Mouse (Mus musculus) hindbrain, embryonic 14.5 days (tissue): Measurements from ENCODE around the gene Prss53. TPM values are rescaled to one million over a fixed set of nuclear protein-coding genes. Genes with fewer than 3 reads are reported as not detected.
"Not testable (repeated sequence)": the region's sequence is repeated elsewhere in the genome, so short reads cannot be mapped to it uniquely, and the experiment has no call there.

ENCODE experiments used
- ATAC-seq: fragments of 200-750 bp; cut with Nextera tagmentation; 2 replicates; pipeline ENCODE4 v1.8.0; 2017; ENCODE audit warnings: moderate number of reproducible peaks, mild to moderate bottlenecking, moderate TSS enrichment, moderate library complexity; ENCODE audit not compliant: low FRiP score
- DNase-seq: peaks from one replicate; pipeline ENCODE4 v3.0.0-alpha.2; 2015; ENCODE audit warnings: low spot score
- H3K27ac ChIP-seq: fragments of 300-500 bp; sonication (generic); 2 replicates; pipeline ENCODE4 v1.5.1; 2014; ENCODE audit warnings: mild to moderate bottlenecking, moderate library complexity
- H3K27me3 ChIP-seq: fragments of 300-500 bp; sonication (generic); 2 replicates; pipeline ENCODE4 v1.6.1; 2014; ENCODE audit warnings: mild to moderate bottlenecking, low read length, mixed read lengths; ENCODE audit not compliant: control insufficient read depth, insufficient read depth
- H3K36me3 ChIP-seq: fragments of 300-500 bp; sonication (generic); replicated peaks from 2 replicates; pipeline ENCODE4 v1.6.1; 2014; ENCODE audit not compliant: control insufficient read depth, insufficient read depth
- H3K4me1 ChIP-seq: fragments of 300-500 bp; sonication (generic); replicated peaks from 2 replicates; pipeline ENCODE4 v1.6.1; 2014; ENCODE audit warnings: antibody characterized with exemption, low read length, mixed read lengths; ENCODE audit not compliant: control insufficient read depth, insufficient read depth
- H3K4me2 ChIP-seq: fragments of 300-500 bp; sonication (generic); replicated peaks from 2 replicates; pipeline ENCODE4 v1.6.1; 2014; ENCODE audit warnings: mild to moderate bottlenecking, moderate library complexity
- H3K4me3 ChIP-seq: fragments of 300-500 bp; sonication (generic); replicated peaks from 2 replicates; pipeline ENCODE4 v1.5.1; 2014; ENCODE audit warnings: mild to moderate bottlenecking, low read length
- H3K9ac ChIP-seq: fragments of 300-500 bp; sonication (generic); 2 replicates; pipeline ENCODE4 v1.6.1; 2014
- H3K9me3 ChIP-seq: fragments of 300-500 bp; sonication (generic); 2 replicates; pipeline ENCODE4 v1.6.1; 2016; ENCODE audit warnings: low read length; ENCODE audit not compliant: control insufficient read depth
- whole genome bisulfite sequencing: fragments of 180-500 bp; shearing (Covaris S2); extraction: QIAGEN DNeasy Blood & Tissue Kit; methylation state at CpG from one replicate; pipeline ENCODE4 v1.1.7; 2014; 5-methylcytosine and 5-hydroxymethylcytosine counted together
- polyA plus RNA-seq: library from polyadenylated mRNA; unstranded; fragments of >200 nt; fragmentation: Nextera tagmentation; extraction: Ambion mirVana; gene quantifications from 2 replicates; pipeline ENCODE4 v1.2.1, GENCODE M21; 2014

The Prss53 gene
- polyA plus RNA-seq, 1 experiment from 2014 or later: 0.83 TPM

- Histone ChIP-seq H3K27me3 (no peaks in the 10 kb centered on the region), H3K9me3 (no peaks in the 10 kb centered on the region), H3K9ac (no peak overlapping the region), H3K36me3 (no peaks in the 10 kb centered on the region), H3K4me1 (peaks cover 7% of the 10 kb centered on the region), H3K4me2 (no peak overlapping the region), H3K27ac (no peak overlapping the region), H3K4me3 (no peak overlapping the region)
- DNase-seq (no peak), ATAC-seq (no peak)
- 53% methylated on average over 7 of the region's 7 CpGs for WGBS
Measured at GRCm38 (mm10) chr7:127899997-127900396, 9.2 kb upstream of the Prss53 start.

GRCm38 (mm10) chr7:127898179-127898956 is 7.6 kb upstream of the Prss53 start:
- 39% methylated on average over 10 of the region's 10 CpGs for WGBS
- DNase-seq (no peak), ATAC-seq (no peak)
- H3K27me3 ChIP-seq: no peaks in the 10 kb centered on the region
- H3K9me3 ChIP-seq: no peaks in the 10 kb centered on the region
- H3K4me2 ChIP-seq: no peak overlapping the region
- no peak overlapping the region for H3K4me3 ChIP-seq
- H3K36me3 ChIP-seq: 0 out of 2 replicates have a peak, but pooled peaks cover 5% of the 10 kb centered on the region
- no peak overlapping the region for H3K9ac ChIP-seq
- H3K4me1 ChIP-seq: peaks cover 9% of the 10 kb centered on the region
- no peak overlapping the region for H3K27ac ChIP-seq

- Histone ChIP-seq H3K4me2 (no peak overlapping the region), H3K36me3 (peaks cover 13% of the 10 kb centered on the region), H3K4me3 (no peak overlapping the region), H3K9me3 (no peaks in the 10 kb centered on the region), H3K4me1 (peaks cover 9% of the 10 kb centered on the region), H3K27ac (no peak overlapping the region), H3K27me3 (no peaks in the 10 kb centered on the region), H3K9ac (no peak overlapping the region)
- ATAC-seq (no peak), DNase-seq (no peak)
- 93% methylated on average over 7 of the region's 7 CpGs for WGBS
Measured at GRCm38 (mm10) chr7:127897542-127897941, 6.8 kb upstream of the Prss53 start.

GRCm38 (mm10) chr7:127896384-127896783 is 5.6 kb upstream of the Prss53 start:
- 65% methylated on average over 13 of the region's 13 CpGs for WGBS
- Histone ChIP-seq H3K27ac (no peak overlapping the region), H3K4me3 (no peak overlapping the region), H3K27me3 (no peaks in the 10 kb centered on the region), H3K4me2 (no peak overlapping the region), H3K4me1 (peaks cover 9% of the 10 kb centered on the region), H3K9me3 (no peaks in the 10 kb centered on the region), H3K36me3 (peaks cover 17% of the 10 kb centered on the region), H3K9ac (no peak overlapping the region)
- peak; percentile 53 for DNase-seq
- no peak for ATAC-seq

GRCm38 (mm10) chr7:127895891-127896290 is 5.1 kb upstream of the Prss53 start:
- WGBS: 70% methylated on average over 7 of the region's 7 CpGs
- not testable (repeated sequence) for H3K27me3 ChIP-seq, H3K4me1 ChIP-seq, H3K27ac ChIP-seq, ATAC-seq, DNase-seq, H3K4me3 ChIP-seq, H3K9me3 ChIP-seq, H3K9ac ChIP-seq
- Histone ChIP-seq H3K4me2 (peak overlapping the region; percentile 57; the same call in 1 of the 2 replicates), H3K36me3 (peaks cover 21% of the 10 kb centered on the region)

- H3K4me3 ChIP-seq: peak within 1 kb of the TSS; percentile 47
- peak within 1 kb of the TSS; percentile 57 for H3K4me2 ChIP-seq
Measured at GRCm38 (mm10) chr7:127895442-127895841, 4.7 kb upstream of the Prss53 start, which contains the start of the genes Gm21974 and Vkorc1. Gene Gm21974, minus strand, starts transcription at chr7:127895454. Gene Vkorc1, minus strand, starts transcription at chr7:127895617.

GRCm38 (mm10) chr7:127894480-127894879 is 3.7 kb upstream of the Prss53 start:
- DNase-seq (no peak), ATAC-seq (no peak)
- Histone ChIP-seq H3K4me2 (peak overlapping the region; percentile 57), H3K9ac (peak overlapping the region; percentile 59; the same call in 1 of the 2 replicates), H3K27me3 (no peaks in the 10 kb centered on the region), H3K9me3 (no peaks in the 10 kb centered on the region), H3K36me3 (peaks cover 29% of the 10 kb centered on the region), H3K27ac (no peak overlapping the region), H3K4me1 (peaks cover 9% of the 10 kb centered on the region), H3K4me3 (peak overlapping the region; percentile 47; the same call in 1 of the 2 replicates)
- WGBS: 93% methylated on average over 5 of the region's 5 CpGs

More at GRCm38 (mm10) chr7:127895442-127895841, 4.7 kb upstream of the Prss53 start, which contains the start of the genes Gm21974 and Vkorc1:
- under 1% methylated on average over 26 of the region's 26 CpGs for WGBS
- Histone ChIP-seq H3K9ac (peak within 1 kb of the TSS; percentile 59), H3K9me3 (no peaks in the 10 kb centered on the region), H3K27me3 (no peaks in the 10 kb centered on the region), H3K27ac (peak within 1 kb of the TSS; percentile 48), H3K4me1 (peaks cover 9% of the 10 kb centered on the region), H3K36me3 (peaks cover 21% of the 10 kb centered on the region)
- peak; percentile 98 for ATAC-seq
- DNase-seq: peak; percentile 93

GRCm38 (mm10) chr7:127888821-127889220 is 1.9 kb downstream of the Prss53 start:
- Histone ChIP-seq H3K36me3 (peaks cover 85% of the 10 kb centered on the region), H3K4me1 (peaks cover 5% of the 10 kb centered on the region; the same call in 1 of the 2 replicates), H3K27ac (no peak overlapping the region), H3K9me3 (no peaks in the 10 kb centered on the region), H3K27me3 (no peaks in the 10 kb centered on the region), H3K9ac (no peak overlapping the region; the same call in 1 of the 2 replicates), H3K4me2 (no peak overlapping the region), H3K4me3 (no peak overlapping the region)
- DNase-seq: no peak
- 71% methylated on average over 3 of the region's 3 CpGs for WGBS
- ATAC-seq: no peak

- H3K9ac ChIP-seq: no peak overlapping the region
- no peaks in the 10 kb centered on the region for H3K27me3 ChIP-seq
- ATAC-seq: no peak
- H3K9me3 ChIP-seq: no peaks in the 10 kb centered on the region
- H3K4me1 ChIP-seq: peaks cover 6% of the 10 kb centered on the region; the same call in 1 of the 2 replicates
- H3K4me3 ChIP-seq: no peak overlapping the region
- no peak overlapping the region for H3K4me2 ChIP-seq
- WGBS: 82% methylated on average over 3 of the region's 3 CpGs
- H3K36me3 ChIP-seq: peaks cover 86% of the 10 kb centered on the region
- H3K27ac ChIP-seq: no peak overlapping the region
- no peak for DNase-seq
Measured at GRCm38 (mm10) chr7:127887781-127888180, 3.0 kb downstream of the Prss53 start.
